Mouse (Mus musculus): ENCODE results near the gene D630003M21Rik.

The D630003M21Rik gene

DNA sequence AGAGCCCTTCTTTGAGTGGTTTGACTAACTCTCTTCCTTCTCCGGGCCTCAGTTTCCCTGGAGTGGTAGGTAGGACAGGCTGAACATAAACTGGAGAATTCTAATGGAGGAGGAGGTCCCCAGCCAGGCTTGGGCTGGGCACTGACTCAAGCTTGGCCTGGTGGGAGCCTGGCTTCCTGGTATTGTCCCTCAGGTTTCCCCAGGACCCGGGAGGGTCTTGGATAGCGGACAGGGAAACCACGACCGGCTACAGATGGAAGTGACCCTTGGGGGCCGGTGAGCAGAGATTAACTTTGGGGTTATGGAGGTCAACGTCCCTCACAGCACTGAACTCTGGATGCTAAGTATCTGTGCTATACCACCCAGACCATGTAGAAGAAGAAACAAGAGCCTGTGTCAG is 87.8 kb downstream of the D630003M21Rik start:
- DNase-seq (ENCODE audit: low read depth, low spot score), result no peak

DNA sequence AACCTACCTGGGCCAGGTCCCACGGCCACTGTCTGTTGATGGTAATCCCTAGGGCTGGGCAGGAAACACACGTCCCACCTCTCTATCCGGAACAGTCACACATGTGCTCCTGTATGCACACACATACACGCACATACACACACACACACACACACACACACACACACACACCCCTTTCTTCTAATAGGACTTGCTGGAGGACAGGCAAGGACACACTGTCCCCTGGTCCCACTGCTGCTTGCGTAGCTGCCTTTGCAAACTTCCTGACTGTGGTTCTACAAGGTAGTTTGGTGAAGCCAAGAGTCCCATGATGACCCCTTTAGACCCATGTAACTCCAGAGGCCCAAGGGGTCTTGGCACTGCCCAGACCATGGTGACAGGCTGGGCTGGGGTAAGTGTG is 88.4 kb downstream of the D630003M21Rik start:
- DNase-seq (ENCODE audit: low read depth, low spot score), result no peak

DNA sequence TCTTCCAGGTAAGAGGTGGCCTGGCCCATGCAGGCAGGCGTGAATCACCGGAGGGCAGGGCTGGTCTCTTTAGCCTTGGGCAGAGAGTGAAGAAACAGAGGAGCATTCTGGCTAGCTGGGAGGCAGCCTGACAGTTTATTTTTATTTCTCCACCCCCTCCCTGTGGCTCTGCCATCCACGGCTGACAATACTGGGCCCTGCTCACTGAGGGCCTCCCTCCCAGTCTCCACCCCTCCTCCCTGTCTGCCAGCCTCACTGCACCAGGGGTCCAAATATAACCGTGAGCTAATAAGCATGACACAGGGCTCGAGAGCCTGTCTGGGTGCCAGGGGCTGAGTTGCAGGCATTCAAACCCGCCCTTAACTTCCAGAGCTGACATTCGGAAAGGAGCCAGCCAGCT is 89.4 kb downstream of the D630003M21Rik start:
- no peak for DNase-seq (ENCODE audit: low read depth, low spot score)

DNA sequence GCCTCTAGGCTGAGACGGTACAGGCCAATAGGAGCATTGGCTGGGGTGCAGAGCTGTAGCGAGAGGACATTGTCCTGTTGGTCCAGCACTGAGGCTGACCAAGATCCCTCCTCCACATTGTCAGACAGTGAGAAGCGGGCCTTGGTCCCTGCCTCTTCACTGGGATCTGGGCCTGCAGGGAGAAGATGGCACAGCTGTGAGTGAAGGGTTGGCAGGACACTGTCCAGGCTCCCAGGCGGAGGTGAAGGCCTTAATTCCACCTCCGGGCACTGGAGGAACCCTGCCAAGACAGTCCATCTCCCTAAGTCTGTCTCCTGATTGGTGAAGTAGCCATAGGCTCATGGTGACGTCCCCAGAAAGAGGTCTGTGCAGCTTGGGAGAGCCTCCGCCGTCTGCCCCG is 90.2 kb downstream of the D630003M21Rik start:
- DNase-seq (ENCODE audit: low read depth, low spot score), result no peak

DNA sequence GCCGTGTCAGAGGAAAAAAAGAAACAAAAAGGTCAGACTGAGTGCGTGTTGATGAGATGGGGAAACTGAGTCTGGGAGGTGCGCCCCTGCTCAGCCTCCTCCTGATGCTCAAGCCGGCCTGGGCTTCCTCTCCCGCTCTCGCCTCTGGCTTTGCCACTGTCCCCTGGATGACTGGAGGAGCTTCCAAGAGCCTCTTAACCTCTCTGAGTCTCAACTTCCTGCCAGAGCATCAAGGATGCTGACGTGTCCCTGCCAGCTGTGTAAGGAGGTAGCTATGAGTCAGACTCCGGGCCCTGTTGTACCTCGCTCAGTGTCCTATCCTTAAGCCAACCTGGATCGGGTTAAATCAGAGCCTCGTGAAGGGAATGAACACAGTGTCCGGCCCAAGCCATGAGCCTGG is 91.3 kb downstream of the D630003M21Rik start:
- DNase-seq (ENCODE audit: low read depth, low spot score), result no peak

DNA sequence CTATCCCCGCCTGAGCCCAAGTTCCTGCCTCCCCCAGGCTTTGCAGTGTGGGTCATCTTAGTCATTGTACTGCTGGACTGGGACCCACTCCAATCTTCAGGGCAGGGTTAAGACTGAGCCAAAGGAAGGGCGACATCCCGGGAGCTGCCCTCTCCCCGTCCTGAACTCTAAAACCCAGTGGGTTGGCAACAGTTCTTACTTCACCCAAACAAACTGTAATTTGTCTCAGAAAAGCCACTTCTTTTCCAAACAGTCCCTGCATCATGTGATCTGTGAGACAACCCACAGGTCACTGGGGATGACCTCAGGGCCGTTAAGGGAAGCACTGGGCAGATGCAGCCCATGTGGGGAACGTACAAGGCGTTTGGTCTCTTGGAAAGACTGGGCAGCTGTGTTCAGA is 92.8 kb downstream of the D630003M21Rik start:
- no peak for DNase-seq (ENCODE audit: low read depth, low spot score)

DNA sequence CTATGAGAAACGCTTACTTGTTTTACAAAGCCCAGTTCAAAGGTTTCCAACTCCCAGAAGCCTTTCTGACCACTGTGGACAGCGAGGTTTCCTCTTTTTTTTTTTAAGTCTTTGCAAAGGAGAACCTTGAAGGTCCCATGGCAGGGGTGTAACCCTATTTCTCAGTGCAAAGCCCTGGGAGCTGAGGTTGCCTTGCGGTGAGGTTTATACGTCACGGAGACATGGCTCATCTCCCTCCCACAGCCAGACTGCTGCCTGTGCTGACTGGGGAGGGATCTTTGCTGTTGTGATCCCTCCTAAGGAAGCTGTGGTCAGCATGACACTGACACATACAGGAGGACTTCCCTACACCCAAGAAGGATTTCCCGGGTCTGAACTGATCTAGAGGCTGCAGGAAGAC is 96.0 kb downstream of the D630003M21Rik start:
- DNase-seq (ENCODE audit: low read depth, low spot score), result no peak
